Mouse (Mus musculus) MEL (cell line): Measurements from ENCODE around the gene Cntnap2. TPM values are rescaled to one million over a fixed set of nuclear protein-coding genes. Genes with fewer than 3 reads are reported as not detected.

Experiments used
- DNase-seq: peaks from one replicate; pipeline ENCODE4 v3.0.0; 2011; ENCODE audit warnings: low read depth, low spot score
- H3K27ac ChIP-seq: 2 replicates; pipeline ENCODE4 v1.5.1; 2012; ENCODE audit warnings: low read depth, mild to moderate bottlenecking, control low read depth, low read length, moderate library complexity; ENCODE audit not compliant: control insufficient read depth
- H3K27me3 ChIP-seq, 2 experiments: fragments of 150-350 bp in 1 of 2; sonication (generic) in 1 of 2; 2 replicates each; pipeline ENCODE4 v1.6.1; 2012; ENCODE audit warnings: low read length in 2 of 2, mild to moderate bottlenecking in 2 of 2, improper control_type of control experiment in 1 of 2, moderate library complexity in 1 of 2; ENCODE audit not compliant: insufficient read depth in 2 of 2, control insufficient read depth in 1 of 2
- H3K36me3 ChIP-seq, 2 experiments: 2 replicates each; pipeline ENCODE4 v1.6.1; 2012 to 2014; ENCODE audit warnings: low read length in 2 of 2, improper control_type of control experiment in 1 of 2, inconsistent platforms in 1 of 2, mild to moderate bottlenecking in 1 of 2; ENCODE audit not compliant: insufficient read depth in 2 of 2, control insufficient read depth in 1 of 2
- H3K4me1 ChIP-seq, 2 experiments: fragments of 150-350 bp in 1 of 2; sonication (generic) in 1 of 2; 2 replicates each; pipeline ENCODE4 v1.6.1; 2012; ENCODE audit warnings: low read length in 2 of 2, improper control_type of control experiment in 1 of 2, mild to moderate bottlenecking in 1 of 2; ENCODE audit not compliant: insufficient read depth in 2 of 2, control insufficient read depth in 1 of 2
- H3K4me3 ChIP-seq, 2 experiments: fragments of 150-350 bp in 1 of 2; sonication (generic) in 1 of 2; 2 replicates each; pipeline ENCODE4 v1.5.1; 2012; ENCODE audit warnings: low read depth in 2 of 2, low read length in 2 of 2, mild to moderate bottlenecking in 2 of 2, moderate library complexity in 2 of 2, control low read depth in 1 of 2, improper control_type of control experiment in 1 of 2; ENCODE audit not compliant: control insufficient read depth in 1 of 2, insufficient read depth in 1 of 2
- H3K79me2 ChIP-seq: 2 replicates; pipeline ENCODE4 v1.6.1; 2012; ENCODE audit warnings: mild to moderate bottlenecking, low read length, moderate library complexity; ENCODE audit not compliant: control insufficient read depth, poor library complexity, insufficient read depth
- H3K9ac ChIP-seq: 2 replicates; pipeline ENCODE4 v1.6.1; 2012; ENCODE audit warnings: low read depth, mild to moderate bottlenecking, control low read depth, low read length, moderate library complexity; ENCODE audit not compliant: control insufficient read depth, poor library complexity, severe bottlenecking
- H3K9me3 ChIP-seq: fragments of 150-350 bp; sonication (generic); replicated peaks from 2 replicates; pipeline ENCODE4 v1.6.1; 2012; ENCODE audit warnings: mild to moderate bottlenecking, low read length, improper control_type of control experiment, moderate library complexity; ENCODE audit not compliant: insufficient read depth
- CHD1 ChIP-seq: IDR thresholded peaks from 2 replicates; pipeline ENCODE4 v1.6.1; 2012; ENCODE audit warnings: low read depth, mild to moderate bottlenecking, inconsistent platforms, low read length, improper control_type of control experiment
- CTCF ChIP-seq, 3 experiments: IDR thresholded peaks in 2 of 3; conservative IDR thresholded peaks in 1 of 3; 2 replicates each; pipeline ENCODE4 v1.5.1; 2011 to 2012; ENCODE audit warnings: low read length in 3 of 3, low read depth in 2 of 3, mild to moderate bottlenecking in 2 of 3, improper control_type of control experiment in 1 of 3, inconsistent platforms in 1 of 3, mixed read lengths in 1 of 3, moderate library complexity in 1 of 3; ENCODE audit not compliant: control insufficient read depth in 1 of 3, insufficient read depth in 1 of 3, poor library complexity in 1 of 3, severe bottlenecking in 1 of 3
- EP300 ChIP-seq, 2 experiments: IDR thresholded peaks; 2 replicates each; pipeline ENCODE4 v1.6.1; 2011; ENCODE audit warnings: improper control_type of control experiment in 2 of 2, low read length in 2 of 2, low read depth in 1 of 2, mild to moderate bottlenecking in 1 of 2
- ETS1 ChIP-seq: IDR thresholded peaks from 2 replicates; pipeline ENCODE4 v1.6.1; 2012; ENCODE audit warnings: low read depth, mild to moderate bottlenecking, inconsistent platforms, low read length, improper control_type of control experiment, moderate library complexity
- GABPA ChIP-seq: IDR thresholded peaks from 2 replicates; pipeline ENCODE4 v1.6.1; 2012; ENCODE audit warnings: low read depth, mild to moderate bottlenecking, inconsistent platforms, low read length, improper control_type of control experiment, moderate library complexity
- GATA1 ChIP-seq: IDR thresholded peaks from 2 replicates; pipeline ENCODE4 v1.6.1; 2011; ENCODE audit warnings: low read depth, low read length, improper control_type of control experiment
- HCFC1 ChIP-seq: IDR thresholded peaks from 2 replicates; pipeline ENCODE4 v1.6.1; 2012; ENCODE audit warnings: low read depth, mild to moderate bottlenecking, inconsistent platforms, low read length, improper control_type of control experiment, moderate library complexity
- KAT2A ChIP-seq: conservative IDR thresholded peaks from 2 replicates; pipeline ENCODE4 v1.6.1; 2012; ENCODE audit warnings: low read depth, low read length, improper control_type of control experiment, inconsistent platforms
- MAFK ChIP-seq: IDR thresholded peaks from 2 replicates; pipeline ENCODE4 v1.6.1; 2011; ENCODE audit warnings: low read depth, mild to moderate bottlenecking, low read length, improper control_type of control experiment, borderline replicate concordance
- MAZ ChIP-seq: IDR thresholded peaks from 2 replicates; pipeline ENCODE4 v1.6.1; 2012; ENCODE audit warnings: low read depth, mild to moderate bottlenecking, inconsistent platforms, low read length, improper control_type of control experiment
- MEF2A ChIP-seq: IDR thresholded peaks from 2 replicates; pipeline ENCODE4 v1.6.1; 2014; ENCODE audit warnings: low read depth, mild to moderate bottlenecking, inconsistent platforms, low read length, improper control_type of control experiment; ENCODE audit not compliant: poor library complexity, insufficient replicate concordance, severe bottlenecking; ENCODE audit errors: extremely low read depth
- MYC ChIP-seq: IDR thresholded peaks from 2 replicates; pipeline ENCODE4 v1.6.1; 2011; ENCODE audit warnings: low read depth, mild to moderate bottlenecking, low read length, improper control_type of control experiment, moderate library complexity
- NELFE ChIP-seq: IDR thresholded peaks from 2 replicates; pipeline ENCODE4 v1.6.1; 2011; ENCODE audit warnings: low read depth, low read length, improper control_type of control experiment
- POLR2A ChIP-seq, 2 experiments: IDR thresholded peaks; 2 replicates each; pipeline ENCODE4 v1.6.1; 2011 to 2012; ENCODE audit warnings: low read length in 2 of 2, mild to moderate bottlenecking in 2 of 2, control low read depth in 1 of 2, improper control_type of control experiment in 1 of 2, low read depth in 1 of 2, moderate library complexity in 1 of 2; ENCODE audit not compliant: control insufficient read depth in 1 of 2, insufficient read depth in 1 of 2, poor library complexity in 1 of 2
- POLR2AphosphoS5 ChIP-seq: IDR thresholded peaks from 2 replicates; pipeline ENCODE4 v1.6.1; 2012; ENCODE audit warnings: low read depth, borderline replicate concordance, mild to moderate bottlenecking, inconsistent platforms, low read length, moderate library complexity, mixed read lengths
- RAD21 ChIP-seq: IDR thresholded peaks from 2 replicates; pipeline ENCODE4 v1.6.1; 2011; ENCODE audit warnings: mild to moderate bottlenecking, low read depth, low read length, improper control_type of control experiment
- RCOR1 ChIP-seq: IDR thresholded peaks from 2 replicates; pipeline ENCODE4 v1.6.1; 2012; ENCODE audit warnings: low read depth, mild to moderate bottlenecking, inconsistent platforms, low read length, improper control_type of control experiment
- SMC3 ChIP-seq: IDR thresholded peaks from 2 replicates; pipeline ENCODE4 v1.6.1; 2011; ENCODE audit warnings: low read depth, low read length, improper control_type of control experiment
- TAL1 ChIP-seq: IDR thresholded peaks from 2 replicates; pipeline ENCODE4 v1.6.1; 2012; ENCODE audit warnings: mild to moderate bottlenecking, inconsistent platforms, low read length, moderate library complexity, mixed read lengths
- TBP ChIP-seq: IDR thresholded peaks from 2 replicates; pipeline ENCODE4 v1.8.0; 2011; ENCODE audit warnings: low read depth, low read length, improper control_type of control experiment
- TCF12 ChIP-seq: IDR thresholded peaks from 2 replicates; pipeline ENCODE4 v1.6.1; 2014; ENCODE audit warnings: low read depth, mild to moderate bottlenecking, inconsistent platforms, low read length, improper control_type of control experiment, moderate library complexity
- USF2 ChIP-seq, 2 experiments: IDR thresholded peaks; 2 replicates each; pipeline ENCODE4 v1.6.1; 2011 to 2012; ENCODE audit warnings: improper control_type of control experiment in 2 of 2, low read length in 2 of 2, borderline replicate concordance in 1 of 2, inconsistent platforms in 1 of 2, low read depth in 1 of 2, mild to moderate bottlenecking in 1 of 2; ENCODE audit not compliant: insufficient read depth in 1 of 2
- ZC3H11A ChIP-seq: IDR thresholded peaks from 2 replicates; pipeline ENCODE4 v1.6.1; 2012; ENCODE audit warnings: low read depth, mild to moderate bottlenecking, inconsistent platforms, low read length, improper control_type of control experiment
- ZKSCAN1 ChIP-seq: IDR thresholded peaks from 2 replicates; pipeline ENCODE4 v1.6.1; 2012; ENCODE audit warnings: low read depth, mild to moderate bottlenecking, inconsistent platforms, low read length, improper control_type of control experiment, moderate library complexity
- polyA plus RNA-seq, 2 experiments: library from polyadenylated mRNA; stranded (reverse) in 1 of 2; unstranded in 1 of 2; fragments of >175 nt in 1 of 2; fragments of >200 nt in 1 of 2; gene quantifications; 2 replicates each; pipeline versions ENCODE4 v1.2.1 to v1.2.4; 2012; ENCODE audit warnings: low replicate concordance in 2 of 2, low read depth in 1 of 2; ENCODE audit not compliant: insufficient read length in 2 of 2, insufficient read depth in 1 of 2, missing spikeins in 1 of 2
- total RNA-seq: library from RNA; depleted of rRNA; stranded (reverse); fragments of 300-350 nt; gene quantifications from 2 replicates; pipeline ENCODE4 v1.2.3, GENCODE M21; 2012

The Cntnap2 gene
- total and polyA plus RNA-seq, 3 experiments: 0.01 TPM; not detected in 2

DNA sequence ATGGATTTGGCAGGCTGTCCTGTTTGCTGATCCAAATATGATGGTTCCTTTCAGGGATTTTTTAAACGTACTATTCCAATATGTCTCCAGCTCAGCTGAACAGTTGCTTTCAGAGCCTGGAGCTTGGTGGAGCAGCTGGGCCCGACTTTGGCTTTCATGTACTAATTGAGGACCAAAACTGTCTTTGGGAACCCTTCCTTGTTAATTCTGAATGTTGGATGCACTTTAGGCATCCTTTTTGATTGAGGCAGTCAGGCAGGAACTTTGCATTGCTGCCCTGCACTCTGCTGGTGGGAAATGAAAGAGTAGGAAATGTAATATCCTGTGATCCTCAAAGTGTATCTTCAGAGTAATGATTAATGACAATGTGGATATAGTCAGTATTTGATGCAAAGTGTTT is 974.0 kb downstream of the Cntnap2 start:
- Histone ChIP-seq H3K79me2 (no peaks in the 10 kb centered on the region), H3K27me3 (no peaks in the 10 kb centered on the region), H3K27ac (no peak overlapping the region), H3K4me3 (no peak overlapping the region), H3K9ac (no peak overlapping the region), H3K4me1 (no peaks in the 10 kb centered on the region)
- TF ChIP-seq ETS1 (no peak), GATA1 (no peak), GABPA (no peak), SMC3 (no peak), MEF2A (no peak), RAD21 (no peak), POLR2AphosphoS5 (no peak), KAT2A (no peak), CTCF (IDR thresholded peaks at IDR 0.05 in 2 of 3, conservative IDR thresholded peaks at IDR 0.05 in 1 of 3; ENCODE audit: control insufficient read depth in 1 of 3, insufficient read depth in 1 of 3, low read depth in 2 of 3, low read length in 3 of 3, poor library complexity in 1 of 3, severe bottlenecking in 1 of 3) (no peak), EP300 (IDR thresholded peaks at IDR 0.05; ENCODE audit: low read depth in 1 of 2, low read length in 2 of 2) (no peak), NELFE (no peak), HCFC1 (no peak), ZKSCAN1 (no peak), TBP (no peak), RCOR1 (no peak), CHD1 (no peak), ZC3H11A (no peak), MYC (no peak), USF2 (IDR thresholded peaks at IDR 0.05; ENCODE audit: borderline replicate concordance in 1 of 2, insufficient read depth in 1 of 2, low read depth in 1 of 2, low read length in 2 of 2) (no peak)
- TF ChIP-seq, all 39 proteins: peak for 0
- Histone ChIP-seq H3K9me3 (no peaks in the 10 kb centered on the region), H3K36me3 (no peaks in the 10 kb centered on the region)
- DNase-seq: no peak

DNA sequence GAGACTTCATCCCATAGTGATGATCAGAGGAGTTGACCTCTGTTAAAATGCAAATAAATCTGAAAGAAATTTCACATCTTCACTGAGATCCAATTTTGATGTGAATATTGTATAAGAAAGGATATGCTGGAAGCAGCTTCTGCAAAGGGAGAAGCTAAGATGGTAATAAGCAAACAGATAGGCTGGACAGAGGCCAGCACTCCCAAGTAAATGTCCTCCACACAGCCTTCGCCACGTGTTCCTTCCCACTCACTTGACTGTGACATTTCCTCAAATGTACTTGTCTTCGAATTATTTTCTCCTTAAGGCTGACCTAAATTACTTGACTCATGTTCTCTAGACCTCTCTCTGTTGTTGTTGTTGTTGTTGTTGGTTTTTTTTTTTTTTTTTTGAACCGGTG is 981.5 kb downstream of the Cntnap2 start:
- H3K27ac ChIP-seq: no peak overlapping the region
- no peaks in the 10 kb centered on the region for H3K36me3 ChIP-seq
- TF ChIP-seq USF2 (IDR thresholded peaks at IDR 0.05; ENCODE audit: borderline replicate concordance in 1 of 2, insufficient read depth in 1 of 2, low read depth in 1 of 2, low read length in 2 of 2): no peak
- no peak for TF ChIP-seq MAFK
- TF ChIP-seq RAD21: no peak
- no peak for TF ChIP-seq TAL1
- TF ChIP-seq POLR2A (IDR thresholded peaks at IDR 0.05; ENCODE audit: control insufficient read depth in 1 of 2, insufficient read depth in 1 of 2, low read depth in 1 of 2, low read length in 2 of 2, poor library complexity in 1 of 2): no peak
- TF ChIP-seq MAZ: no peak
- TF ChIP-seq CHD1: no peak
- no peak for TF ChIP-seq POLR2AphosphoS5
- TF ChIP-seq TCF12: no peak
- no peak for TF ChIP-seq MYC
- TF ChIP-seq EP300 (IDR thresholded peaks at IDR 0.05; ENCODE audit: low read depth in 1 of 2, low read length in 2 of 2): no peak
- TF ChIP-seq GABPA: no peak
- no peak for TF ChIP-seq NELFE
- H3K9ac ChIP-seq: no peak overlapping the region
- no peaks in the 10 kb centered on the region for H3K27me3 ChIP-seq
- H3K79me2 ChIP-seq: no peaks in the 10 kb centered on the region
- no peak overlapping the region for H3K4me3 ChIP-seq
- no peaks in the 10 kb centered on the region for H3K4me1 ChIP-seq
- no peak for DNase-seq
- H3K9me3 ChIP-seq: no peaks in the 10 kb centered on the region
